Mouse (Mus musculus) embryonic facial prominence, embryonic 13.5 days (tissue): ENCODE data around the gene Pcdh19. TPM values are rescaled to one million over a fixed set of nuclear protein-coding genes. Genes with fewer than 3 reads are reported as not detected.

ENCODE experiments used
- ATAC-seq: fragments of 200-750 bp; cut with Nextera tagmentation; 2 replicates; pipeline ENCODE4 v1.8.0; 2017; ENCODE audit warnings: low read depth; ENCODE audit not compliant: insufficient number of reproducible peaks, insufficient read depth, low FRiP score, low TSS enrichment
- H3K27ac ChIP-seq: fragments of 300-500 bp; sonication (generic); 2 replicates; pipeline ENCODE4 v1.5.1; 2015; ENCODE audit warnings: moderate library complexity, mild to moderate bottlenecking, inconsistent platforms
- H3K27me3 ChIP-seq: fragments of 300-500 bp; sonication (generic); 2 replicates; pipeline ENCODE4 v1.6.1; 2015; ENCODE audit warnings: mild to moderate bottlenecking, inconsistent platforms
- H3K36me3 ChIP-seq: fragments of 300-500 bp; sonication (generic); 2 replicates; pipeline ENCODE4 v1.6.1; 2015; ENCODE audit warnings: mild to moderate bottlenecking, inconsistent platforms
- H3K4me1 ChIP-seq: fragments of 300-500 bp; sonication (generic); 2 replicates; pipeline ENCODE4 v1.6.1; 2015; ENCODE audit warnings: inconsistent platforms
- H3K4me2 ChIP-seq: fragments of 300-500 bp; sonication (generic); 2 replicates; pipeline ENCODE4 v1.6.1; 2015; ENCODE audit warnings: moderate library complexity, mild to moderate bottlenecking, inconsistent platforms
- H3K4me3 ChIP-seq: fragments of 300-500 bp; sonication (generic); 2 replicates; pipeline ENCODE4 v1.5.1; 2015; ENCODE audit warnings: mild to moderate bottlenecking, inconsistent platforms
- H3K9ac ChIP-seq: fragments of 300-500 bp; sonication (generic); 2 replicates; pipeline ENCODE4 v1.6.1; 2015; ENCODE audit warnings: mild to moderate bottlenecking, inconsistent platforms
- H3K9me3 ChIP-seq: fragments of 300-500 bp; sonication (generic); 2 replicates; pipeline ENCODE4 v1.6.1; 2016; ENCODE audit warnings: inconsistent platforms
- WGBS: fragments of 180-500 bp; shearing (Covaris S2); methylation state at CpG from one replicate; pipeline ENCODE4 v1.1.7; 2015; ENCODE audit warnings: mixed read lengths; 5-methylcytosine and 5-hydroxymethylcytosine counted together
- polyA plus RNA-seq: library from polyadenylated mRNA; unstranded; fragments of >200 nt; fragmentation: Nextera tagmentation; extraction: Ambion mirVana; gene quantifications from 2 replicates; pipeline ENCODE4 v1.2.1, GENCODE M21; 2015

Pcdh19 gene
- polyA plus RNA-seq, 1 experiment from 2014 or later, result 10.6 TPM

DNA sequence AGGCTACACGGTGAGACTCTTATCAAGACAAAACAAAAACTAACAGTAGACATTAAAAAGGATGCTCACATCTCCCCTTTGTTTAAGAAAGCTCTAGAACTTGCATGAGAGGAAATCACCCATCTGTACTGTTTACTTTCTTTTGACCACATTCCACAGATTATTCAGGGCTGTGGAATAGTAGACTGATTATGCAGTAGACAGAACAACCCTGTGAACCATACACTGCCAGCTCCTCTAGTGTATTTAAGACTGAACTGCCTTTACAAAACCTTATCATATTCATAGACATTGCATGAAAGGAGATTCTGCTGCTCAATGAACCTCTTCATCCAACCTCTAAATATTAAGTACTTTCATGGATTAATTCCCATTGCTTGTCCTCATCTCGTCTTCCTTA, 87.6 kb downstream of the Pcdh19 start:
- Histone ChIP-seq H3K27me3 (peaks cover 12% of the 10 kb centered on the region), H3K27ac (peak overlapping the region; percentile 28; the same call in 1 of the 2 replicates)
- no peak for ATAC-seq

DNA sequence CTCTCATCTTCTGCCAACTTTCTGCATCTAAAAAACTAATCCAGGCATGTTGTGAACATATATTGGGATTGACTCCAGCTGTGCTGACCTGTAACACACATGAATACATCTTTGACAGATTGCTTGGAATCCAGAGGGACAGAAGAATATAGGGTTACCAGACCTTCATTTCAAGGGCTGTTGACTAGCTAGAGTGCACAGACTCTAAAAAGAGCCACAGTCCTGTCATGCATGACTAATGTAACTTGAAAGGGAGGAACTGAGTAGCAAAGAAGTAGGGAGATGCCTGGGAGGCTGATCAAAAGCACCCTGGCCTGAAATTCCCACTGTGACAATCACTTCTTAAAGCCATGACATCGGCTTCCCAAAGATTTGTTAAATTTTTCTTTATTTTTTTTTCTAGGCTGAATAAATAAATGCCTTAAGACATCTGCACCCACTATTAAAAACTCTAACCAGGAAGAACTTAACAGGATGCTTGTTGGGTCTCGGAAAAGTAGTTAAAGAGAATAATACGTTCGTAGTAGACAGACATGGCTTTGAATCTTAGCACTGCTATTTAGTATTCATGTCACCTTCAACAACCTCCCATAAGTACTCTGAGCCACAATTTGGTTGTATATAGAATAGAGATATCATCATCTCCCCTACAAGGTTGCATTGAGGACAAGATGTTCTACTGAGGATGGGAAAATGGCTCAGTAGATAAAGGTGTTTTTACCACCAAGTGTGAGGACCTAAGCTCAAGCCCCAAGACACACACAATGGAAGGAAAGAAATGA, 113.0 kb downstream of the Pcdh19 start:
- WGBS, result 39% methylated on average over 4 of the region's 4 CpGs
- H3K27me3 ChIP-seq, result peaks cover 2% of the 10 kb centered on the region; the same call in 1 of the 2 replicates
- H3K4me2 ChIP-seq, result no peak overlapping the region
- H3K9ac ChIP-seq, result no peak overlapping the region
- H3K4me3 ChIP-seq, result no peak overlapping the region
- H3K27ac ChIP-seq, result no peak overlapping the region
- no peaks in the 10 kb centered on the region for H3K4me1 ChIP-seq
- no peaks in the 10 kb centered on the region for H3K36me3 ChIP-seq
- no peaks in the 10 kb centered on the region for H3K9me3 ChIP-seq
- ATAC-seq, result 0 out of 2 replicates have a peak, but pooled peaks have one; percentile 52

More for the DNA sequence above, 87.6 kb downstream of the Pcdh19 start:
- Histone ChIP-seq H3K9ac (no peak overlapping the region), H3K9me3 (no peaks in the 10 kb centered on the region), H3K4me1 (peaks cover 19% of the 10 kb centered on the region; the same call in 1 of the 2 replicates), H3K36me3 (no peaks in the 10 kb centered on the region), H3K4me2 (no peak overlapping the region), H3K4me3 (no peak overlapping the region)
- WGBS, result 51% methylated on average over 2 of the region's 2 CpGs

DNA sequence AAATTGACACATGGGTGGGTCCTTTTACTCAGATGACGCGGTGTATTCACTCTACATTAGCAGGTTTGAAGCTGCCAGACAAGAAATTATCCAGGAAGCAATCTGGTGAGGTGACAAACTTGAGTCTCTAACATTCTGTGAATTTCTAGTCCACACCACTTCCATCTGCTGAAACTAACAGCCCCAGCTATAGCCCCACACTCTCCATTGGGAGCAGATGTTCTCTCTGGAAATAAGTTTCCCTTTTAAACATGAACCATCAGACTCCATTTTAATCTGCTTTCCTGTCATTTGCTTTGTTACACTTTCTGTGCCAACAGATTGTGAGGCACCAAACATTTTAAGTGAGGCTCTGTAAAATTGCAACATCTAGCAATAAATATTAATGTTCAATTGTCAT, 123.4 kb downstream of the Pcdh19 start:
- Histone ChIP-seq H3K27me3 (peaks cover 4% of the 10 kb centered on the region; the same call in 1 of the 2 replicates), H3K9ac (no peak overlapping the region), H3K4me2 (no peak overlapping the region), H3K27ac (no peak overlapping the region), H3K4me3 (no peak overlapping the region), H3K4me1 (no peaks in the 10 kb centered on the region), H3K9me3 (no peaks in the 10 kb centered on the region), H3K36me3 (no peaks in the 10 kb centered on the region)
- WGBS, result 82% methylated on average over 2 of the region's 2 CpGs
- ATAC-seq, result no peak

Other genes with a start within 250 kb of the Pcdh19 start
- gene Tnmd, start 162.0 kb upstream of the Pcdh19 start, polyA plus RNA-seq, result 20.4 and 25.5 TPM in 2 replicates
- gene Tspan6, start 209.4 kb upstream of the Pcdh19 start, polyA plus RNA-seq, result 183 and 211 TPM in 2 replicates
- gene Srpx2, start 219.4 kb upstream of the Pcdh19 start, polyA plus RNA-seq, result 3.9 and 4.8 TPM in 2 replicates